Mouse (Mus musculus) spleen, adult 2 months (tissue): Measurements from ENCODE around the gene B3gat2. TPM values are rescaled to one million over a fixed set of nuclear protein-coding genes. Genes with fewer than 3 reads are reported as not detected.

Experiments used
- DNase-seq, 2 experiments: peaks; one replicate each; pipeline versions ENCODE4 v3.0.0 to v3.0.0-alpha.2; 2012 to 2021; ENCODE audit warnings: low spot score in 2 of 2, low read depth in 1 of 2
- H3K27ac ChIP-seq: fragments of 200-500 bp; 2 replicates; pipeline ENCODE4 v1.5.1; 2012; ENCODE audit warnings: low read length, inconsistent platforms; ENCODE audit not compliant: insufficient read depth
- H3K27me3 ChIP-seq: fragments of 200-500 bp; 2 replicates; pipeline ENCODE4 v1.6.1; 2012; ENCODE audit warnings: mild to moderate bottlenecking, moderate library complexity, low read length, inconsistent platforms; ENCODE audit not compliant: control insufficient read depth, insufficient read depth
- H3K36me3 ChIP-seq: fragments of 200-500 bp; 2 replicates; pipeline ENCODE4 v1.6.1; 2012; ENCODE audit warnings: mild to moderate bottlenecking, low read length, inconsistent platforms; ENCODE audit not compliant: control insufficient read depth, insufficient read depth
- H3K4me1 ChIP-seq: fragments of 200-500 bp; 2 replicates; pipeline ENCODE4 v1.6.1; 2011; ENCODE audit warnings: inconsistent platforms; ENCODE audit not compliant: control insufficient read depth, insufficient read depth, insufficient read length
- H3K4me3 ChIP-seq: fragments of 200-500 bp; 2 replicates; pipeline ENCODE4 v1.5.1; 2011; ENCODE audit warnings: mild to moderate bottlenecking, inconsistent platforms; ENCODE audit not compliant: insufficient read depth, insufficient read length; ENCODE audit errors: extremely low read depth
- CTCF ChIP-seq: fragments of 200-500 bp; IDR thresholded peaks from 2 replicates; pipeline ENCODE4 v1.5.1; 2011; ENCODE audit warnings: mild to moderate bottlenecking, inconsistent platforms; ENCODE audit not compliant: insufficient read depth, insufficient read length, insufficient replicate concordance; ENCODE audit errors: extremely low read depth
- POLR2A ChIP-seq: fragments of 200-500 bp; IDR thresholded peaks from 2 replicates; pipeline ENCODE4 v1.6.1; 2011; ENCODE audit warnings: low read depth, low read length, inconsistent platforms
- WGBS: fragments of 180-500 bp; shearing (Covaris S2); methylation state at CpG from one replicate; pipeline ENCODE4 v1.1.7; 2018; 5-methylcytosine and 5-hydroxymethylcytosine counted together
- polyA plus RNA-seq: library from polyadenylated mRNA; depleted of rRNA; stranded (reverse); fragments of >200 nt; gene quantifications from 2 replicates; pipeline ENCODE4 v1.2.3, GENCODE M21; 2012

The B3gat2 gene
- polyA plus RNA-seq, 1 experiment, result not detected

DNA sequence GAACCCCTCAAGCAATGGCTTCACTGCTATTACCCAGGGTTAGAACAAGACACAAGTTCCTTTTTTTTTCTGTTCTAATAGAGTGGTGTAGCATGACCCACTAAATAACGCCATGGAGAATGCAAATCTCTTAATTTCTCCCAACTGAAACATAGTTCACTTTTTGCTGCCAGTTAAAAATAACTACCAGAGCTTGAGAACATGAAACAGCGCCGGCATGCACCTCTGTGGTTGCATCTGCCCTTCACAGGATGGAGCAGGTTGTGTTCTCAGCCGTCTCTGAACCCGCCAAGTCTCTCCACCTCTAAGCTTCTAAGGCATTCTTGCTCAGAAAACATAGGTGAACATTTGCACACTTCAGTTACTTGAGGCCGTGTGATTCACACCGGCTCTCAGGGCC, 72.7 kb downstream of the B3gat2 start:
- WGBS, result 56% methylated on average over 7 of the region's 7 CpGs
- TF ChIP-seq POLR2A (no peak), CTCF (no peak)

DNA sequence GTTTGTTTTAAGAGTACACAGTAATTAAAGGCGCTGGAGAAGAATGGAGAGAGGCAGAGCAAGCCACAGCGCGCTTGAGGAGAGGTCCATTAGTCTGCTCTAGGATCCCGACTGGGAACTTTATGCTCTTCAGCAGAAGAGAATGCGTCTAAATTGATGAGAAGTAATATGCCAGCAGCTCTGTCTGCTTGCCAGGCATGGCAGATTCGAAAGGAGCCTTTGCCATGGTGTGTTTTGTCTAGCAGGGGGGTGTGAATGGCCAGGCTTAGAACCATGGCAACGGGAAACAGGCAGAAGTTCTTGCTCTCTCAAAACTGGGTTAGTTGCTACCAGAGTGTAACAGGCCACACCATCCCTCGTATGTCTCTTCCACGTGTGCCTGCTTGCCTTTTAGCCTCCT, 73.3 kb downstream of the B3gat2 start:
- Histone ChIP-seq H3K27ac (no peak overlapping the region), H3K4me3 (no peak overlapping the region), H3K36me3 (no peaks in the 10 kb centered on the region), H3K27me3 (no peaks in the 10 kb centered on the region), H3K4me1 (no peaks in the 10 kb centered on the region; the same call in 1 of the 2 replicates)
- DNase-seq, result no peak
- TF ChIP-seq POLR2A (no peak), CTCF (no peak)
- WGBS, result 77% methylated on average over 9 of the region's 9 CpGs

More for the DNA sequence above, 72.7 kb downstream of the B3gat2 start:
- DNase-seq, result peak in 1 of 2 experiments; percentile 46
- H3K27ac ChIP-seq, result no peak overlapping the region
- no peaks in the 10 kb centered on the region; the same call in 1 of the 2 replicates for H3K4me1 ChIP-seq
- no peaks in the 10 kb centered on the region for H3K27me3 ChIP-seq
- H3K4me3 ChIP-seq, result no peak overlapping the region
- H3K36me3 ChIP-seq, result no peaks in the 10 kb centered on the region

DNA sequence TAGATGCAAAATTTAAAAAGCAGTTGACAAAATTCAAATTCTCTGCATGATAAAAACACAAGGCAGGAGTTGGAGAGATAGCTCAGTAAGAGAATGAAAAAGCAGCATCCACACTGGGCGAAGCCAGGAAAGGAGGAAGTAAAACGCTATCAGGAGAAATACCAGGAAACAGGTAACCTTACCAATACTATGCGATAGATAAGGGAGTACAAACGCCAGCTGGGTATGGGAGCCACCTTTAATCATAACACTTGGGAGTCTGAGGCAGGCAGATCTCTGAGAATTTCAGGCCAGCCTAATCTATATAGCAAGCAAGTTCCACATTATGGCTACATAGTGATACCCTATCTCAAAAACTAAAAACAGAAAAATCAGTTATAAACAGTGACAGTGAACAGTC, 75.1 kb downstream of the B3gat2 start:
- no peak overlapping the region for H3K27ac ChIP-seq
- 62% methylated on average over 4 of the region's 4 CpGs for WGBS
- no peak overlapping the region for H3K4me3 ChIP-seq
- TF ChIP-seq POLR2A, result no peak
- TF ChIP-seq CTCF, result no peak
- no peak for DNase-seq
- no peaks in the 10 kb centered on the region for H3K36me3 ChIP-seq
- no peaks in the 10 kb centered on the region for H3K27me3 ChIP-seq
- no peaks in the 10 kb centered on the region; the same call in 1 of the 2 replicates for H3K4me1 ChIP-seq

DNA sequence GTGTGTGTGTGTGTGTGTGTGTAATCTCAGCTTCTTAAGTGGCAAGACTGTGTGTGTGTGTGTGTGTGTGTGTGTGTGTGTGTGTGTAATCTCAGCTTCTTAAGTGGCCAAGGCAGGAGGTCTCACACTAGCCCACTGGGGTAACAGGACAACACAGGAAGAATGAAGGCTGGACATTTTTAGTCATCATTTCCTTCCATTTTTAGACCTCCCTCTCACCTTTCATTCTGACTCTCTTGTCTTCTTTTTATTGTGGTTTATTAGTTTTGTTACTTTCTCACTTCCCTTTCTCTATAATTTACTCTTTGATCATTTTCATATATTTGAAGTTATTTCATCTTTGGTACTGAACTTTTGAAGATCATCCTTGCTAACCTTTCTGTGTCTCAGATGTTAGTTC, 79.4 kb downstream of the B3gat2 start:
- H3K27me3 ChIP-seq, result no peaks in the 10 kb centered on the region
- H3K27ac ChIP-seq, result no peak overlapping the region
- peaks cover 8% of the 10 kb centered on the region for H3K36me3 ChIP-seq
- TF ChIP-seq CTCF (no peak), POLR2A (no peak)
- no peak for DNase-seq
- no peaks in the 10 kb centered on the region; the same call in 1 of the 2 replicates for H3K4me1 ChIP-seq
- no peak overlapping the region for H3K4me3 ChIP-seq

DNA sequence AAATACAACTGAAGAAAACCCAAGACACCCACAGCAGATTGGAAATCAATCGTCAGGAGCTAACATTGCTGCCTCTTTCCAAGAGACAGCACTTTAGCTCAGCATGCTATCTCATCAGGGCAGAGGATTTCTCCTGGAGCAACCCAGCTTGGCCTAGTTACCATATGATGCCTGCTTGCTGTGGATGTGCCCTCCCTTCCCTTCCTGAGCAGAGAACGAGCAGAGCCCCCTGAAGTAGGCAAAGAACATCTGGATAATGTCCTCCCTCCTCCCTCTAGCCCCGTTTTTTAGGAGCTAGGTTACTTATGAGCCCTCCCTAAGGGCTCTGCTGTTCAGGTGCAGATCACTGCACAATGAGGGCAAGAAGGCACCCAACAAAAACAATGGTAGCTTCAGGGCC, 81.1 kb downstream of the B3gat2 start:
- TF ChIP-seq CTCF (no peak), POLR2A (no peak)
- no peak for DNase-seq
- 89% methylated on average over 3 of the region's 3 CpGs for WGBS
- Histone ChIP-seq H3K4me1 (no peaks in the 10 kb centered on the region; the same call in 1 of the 2 replicates), H3K27me3 (no peaks in the 10 kb centered on the region), H3K27ac (no peak overlapping the region), H3K4me3 (no peak overlapping the region), H3K36me3 (peaks cover 10% of the 10 kb centered on the region)

DNA sequence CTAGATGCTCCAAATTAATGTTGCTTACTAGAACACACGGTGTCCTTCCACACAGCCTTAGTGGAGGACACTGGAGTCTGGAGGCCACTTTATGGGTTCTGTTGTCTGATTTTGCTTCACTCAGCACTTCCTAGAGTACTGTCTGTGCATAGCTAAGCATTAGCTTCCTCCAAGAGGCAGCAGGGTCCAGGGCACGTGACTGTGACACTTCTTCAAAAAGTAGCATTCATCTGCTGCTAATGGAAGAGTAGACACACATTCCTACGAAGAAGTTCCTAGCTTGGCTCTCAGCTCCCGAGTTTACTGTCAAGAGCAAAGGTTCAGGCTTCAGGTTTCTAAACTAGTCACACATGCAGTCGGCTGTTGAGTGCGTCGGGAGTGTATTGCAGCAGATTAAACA, 82.2 kb downstream of the B3gat2 start:
- H3K27me3 ChIP-seq, result no peaks in the 10 kb centered on the region
- TF ChIP-seq CTCF, result no peak
- H3K27ac ChIP-seq, result no peak overlapping the region
- DNase-seq, result no peak
- H3K4me1 ChIP-seq, result no peaks in the 10 kb centered on the region; the same call in 1 of the 2 replicates
- H3K4me3 ChIP-seq, result no peak overlapping the region
- 93% methylated on average over 7 of the region's 7 CpGs for WGBS
- H3K36me3 ChIP-seq, result peaks cover 15% of the 10 kb centered on the region

DNA sequence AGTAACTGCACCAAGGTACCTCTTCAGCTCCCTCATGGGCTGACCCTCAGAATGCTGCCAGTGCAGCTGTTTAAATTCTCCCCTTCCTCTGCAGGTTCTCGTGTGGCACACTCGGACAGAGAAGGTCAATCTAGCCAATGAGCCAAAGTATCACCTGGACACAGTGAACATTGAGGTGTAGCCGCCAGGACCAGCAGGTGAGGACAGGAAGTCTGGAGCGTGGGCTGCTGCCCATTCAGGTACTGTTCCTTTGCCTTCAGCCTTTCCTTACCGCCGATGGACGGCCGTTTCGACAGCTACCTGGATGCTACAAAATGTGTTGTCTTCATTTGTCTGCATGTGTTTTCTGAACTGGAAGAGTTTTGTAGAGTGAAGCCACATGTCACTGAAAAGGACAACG, 83.5 kb downstream of the B3gat2 start:
- TF ChIP-seq POLR2A, result no peak
- no peak for TF ChIP-seq CTCF
- Histone ChIP-seq H3K27ac (no peak overlapping the region), H3K4me1 (no peaks in the 10 kb centered on the region; the same call in 1 of the 2 replicates), H3K27me3 (no peaks in the 10 kb centered on the region), H3K36me3 (peaks cover 18% of the 10 kb centered on the region), H3K4me3 (no peak overlapping the region)
- DNase-seq, result no peak
- WGBS, result 96% methylated on average over 10 of the region's 10 CpGs
